10 mouse cellular contexts compared by ENCODE assay signal in genomic region chr2:166622590-166622989, GRCm38 (mm10).
DNase-seq lines count a peak whose midpoint lies in the region; ATAC-seq lines count a peak whose summit lies in the region.
"Had no signal": no experiment of that assay in that cellular context is flagged by ENCODE, and none has a peak within 500 bp of the region (broad histone marks: within the 10 kb centered on the region; RNA-seq: fewer than 3 reads in every experiment).

No protein-coding gene starts in this region.

- no peak for ATAC-seq in heart, embryonic 13.5 days (ENCODE audit: extremely low read depth, insufficient number of reproducible peaks, low FRiP score, low TSS enrichment)
- ATAC-seq in embryonic facial prominence, embryonic 13.5 days (ENCODE audit: insufficient number of reproducible peaks, insufficient read depth, low FRiP score, low TSS enrichment, low read depth): no peak
- no peak for ATAC-seq in midbrain, embryonic 12.5 days (ENCODE audit: low FRiP score, low read depth)

- H3K27me3 ChIP-seq in heart, embryonic 13.5 days (replicated peaks): no peaks in the 10 kb centered on the region
- no peaks in the 10 kb centered on the region for H3K27me3 ChIP-seq in embryonic facial prominence, embryonic 13.5 days
- H3K27me3 ChIP-seq in midbrain, embryonic 12.5 days: no peaks in the 10 kb centered on the region

- no peak overlapping the region for H3K9ac ChIP-seq in heart, embryonic 13.5 days
- no peak overlapping the region for H3K9ac ChIP-seq in embryonic facial prominence, embryonic 13.5 days
- 0 out of 2 replicates have a peak overlapping the region, but pooled peaks have one; percentile 4 for H3K9ac ChIP-seq in midbrain, embryonic 12.5 days (replicated peaks)

- intact Hi-C loops in heart, postnatal 25 days (cut with DNase I): no loop called here

- DNase-seq in heart, postnatal 25 days (ENCODE audit: low spot score): no peak
- peak; percentile 47 for DNase-seq in B cell, adult 2 months
- no peak for DNase-seq in right cerebral cortex, adult 18-20 months
- DNase-seq in gastrocnemius, postnatal 4 days (ENCODE audit: low spot score in 2 of 2): no peak
- DNase-seq in left cerebral cortex, adult 8-10 months (ENCODE audit: low spot score in 2 of 2): no peak
- DNase-seq: adrenal gland, postnatal 25 days had no signal

- peaks cover 17% of the 10 kb centered on the region for H3K36me3 ChIP-seq in heart, embryonic 13.5 days
- peaks cover 43% of the 10 kb centered on the region for H3K36me3 ChIP-seq in embryonic facial prominence, embryonic 13.5 days
- peaks cover 25% of the 10 kb centered on the region; the same call in 1 of the 2 replicates for H3K36me3 ChIP-seq in midbrain, embryonic 12.5 days

- H3K4me2 ChIP-seq in heart, embryonic 13.5 days: 0 out of 2 replicates have a peak overlapping the region, but pooled peaks have one; percentile 0
- no peak overlapping the region for H3K4me2 ChIP-seq in embryonic facial prominence, embryonic 13.5 days
- H3K4me2 ChIP-seq in midbrain, embryonic 12.5 days (replicated peaks): no peak overlapping the region

- no peak overlapping the region for H3K4me3 ChIP-seq in heart, embryonic 13.5 days
- H3K4me3 ChIP-seq in embryonic facial prominence, embryonic 13.5 days: no peak overlapping the region
- H3K4me3 ChIP-seq in midbrain, embryonic 12.5 days: no peak overlapping the region
- H3K4me3 ChIP-seq: erythroblast, embryonic 14.5 days had no signal

- H3K4me1 ChIP-seq in heart, embryonic 13.5 days: peaks cover 35% of the 10 kb centered on the region
- peaks cover 14% of the 10 kb centered on the region for H3K4me1 ChIP-seq in embryonic facial prominence, embryonic 13.5 days
- peaks cover 19% of the 10 kb centered on the region for H3K4me1 ChIP-seq in midbrain, embryonic 12.5 days

- 71% methylated on average over 7 of the region's 7 CpGs for WGBS in heart, embryonic 13.5 days
- WGBS in embryonic facial prominence, embryonic 13.5 days: 80% methylated on average over 7 of the region's 7 CpGs
- 86% methylated on average over 7 of the region's 7 CpGs for WGBS in midbrain, embryonic 12.5 days

- H3K9me3 ChIP-seq in heart, embryonic 13.5 days: no peaks in the 10 kb centered on the region
- H3K9me3 ChIP-seq in embryonic facial prominence, embryonic 13.5 days: no peaks in the 10 kb centered on the region
- no peaks in the 10 kb centered on the region for H3K9me3 ChIP-seq in midbrain, embryonic 12.5 days

- H3K27ac ChIP-seq in heart, embryonic 13.5 days (replicated peaks): peak overlapping the region; percentile 21
- 0 out of 2 replicates have a peak overlapping the region, but pooled peaks have one; percentile 45 for H3K27ac ChIP-seq in embryonic facial prominence, embryonic 13.5 days
- peak overlapping the region; percentile 27; the same call in 1 of the 2 replicates for H3K27ac ChIP-seq in midbrain, embryonic 12.5 days (replicated peaks)

Comparison
In these comparisons a context has a peak if more than half of its experiments do, and no peak if none do; other contexts are left out.
1. DNase-seq: peak in B cell, adult 2 months (2 of 2); none in heart, postnatal 25 days (single experiment), right cerebral cortex, adult 18-20 months (single experiment), gastrocnemius, postnatal 4 days (0 of 2) and left cerebral cortex, adult 8-10 months (0 of 2).
2. Peak in every context shown above with its lines, with median percentiles within 50 percentile points of each other: H3K27ac ChIP-seq.